In the genomic region with DNA sequence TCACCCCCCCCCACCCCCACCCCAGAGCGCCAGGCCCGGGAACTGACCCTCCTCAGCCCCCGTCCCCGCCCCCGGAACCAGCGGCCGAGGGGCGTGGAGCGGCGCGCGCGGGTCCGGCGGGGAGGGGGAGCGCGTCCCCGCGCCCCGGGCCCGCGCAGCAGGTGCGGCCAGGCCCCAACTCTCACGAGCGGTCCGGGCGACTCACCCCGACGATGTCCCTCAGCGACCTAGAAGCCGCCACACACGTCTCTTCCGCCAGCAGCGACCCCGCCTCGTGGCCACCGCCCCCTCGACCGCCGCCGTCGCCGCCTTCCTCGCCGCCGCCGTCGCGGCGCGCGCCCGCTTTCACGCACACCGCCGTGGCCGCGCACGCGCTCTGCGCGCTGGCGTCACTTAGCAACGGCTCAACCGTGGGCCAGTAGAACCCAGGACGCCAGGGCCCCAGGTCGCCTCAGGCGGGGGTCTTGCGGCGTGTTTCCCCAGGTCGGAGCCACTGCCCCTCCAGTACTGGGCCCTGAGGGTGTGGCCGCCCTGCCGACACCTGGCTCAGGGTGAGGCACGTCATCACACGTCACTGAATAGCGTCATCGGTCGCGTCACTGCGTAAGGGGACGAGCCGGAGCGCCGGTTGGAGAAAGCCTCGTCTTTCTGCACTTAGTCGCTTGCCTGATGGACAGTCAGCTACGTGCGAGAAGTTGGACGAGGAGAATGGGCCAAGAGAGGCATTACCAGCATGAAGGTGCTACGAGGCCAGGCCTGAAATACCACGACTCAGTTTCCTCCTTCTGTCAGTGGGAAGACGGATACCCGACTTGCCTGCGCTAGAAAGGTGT, we compare ENCODE assay signal across 8 mouse cellular contexts. TPM values are rescaled to one million over a fixed set of nuclear protein-coding genes. Genes with fewer than 3 reads are reported as not detected.
DNase-seq lines count a peak whose midpoint lies in the region; ATAC-seq and TF ChIP-seq lines count a peak whose summit lies in the region.

A gene (minus strand): TSS at position 548 of the 833 bp plus-strand sequence.

- DNase-seq in ES-E14 (ENCODE audit: low read depth, low spot score), result peak; percentile 94
- DNase-seq in cerebellum, adult 11-12 months, result peak; percentile 94
- peak; percentile 98 to 99 for DNase-seq in heart, postnatal 36 days
- DNase-seq in layer of hippocampus, adult 2 months (ENCODE audit: low spot score in 2 of 2), result peak; percentile 93 to 95
- peak; percentile 94 for DNase-seq in lung, embryonic 14.5 days
- peak; percentile 94 for DNase-seq in thymus, adult 2 months

- peak within 1 kb of the TSS; percentile 89 for H3K4me2 ChIP-seq in forebrain, embryonic 16.5 days (ENCODE audit: low read length)
- peak within 1 kb of the TSS; percentile 71 for H3K4me2 ChIP-seq in lung, embryonic 14.5 days

- H3K4me3 ChIP-seq in ES-E14 (ENCODE audit: insufficient read depth in 1 of 2, low read depth in 1 of 2, low read length in 2 of 2, poor library complexity in 1 of 2, severe bottlenecking in 1 of 2), result peak within 1 kb of the TSS; percentile 62 to 80
- peak within 1 kb of the TSS; percentile 90 for H3K4me3 ChIP-seq in forebrain, embryonic 16.5 days (replicated peaks; ENCODE audit: low read length)
- peak within 1 kb of the TSS; percentile 89 for H3K4me3 ChIP-seq in layer of hippocampus, adult 2 months
- peak within 1 kb of the TSS; percentile 73 for H3K4me3 ChIP-seq in lung, embryonic 14.5 days (ENCODE audit: low read depth, low read length)
- H3K4me3 ChIP-seq in olfactory bulb, adult 2 months (ENCODE audit: insufficient read depth, low read depth, low read length), result peak within 1 kb of the TSS; percentile 88
- peak within 1 kb of the TSS; percentile 84 for H3K4me3 ChIP-seq in thymus, adult 2 months (ENCODE audit: control insufficient read depth, insufficient read depth, low read length)

- in situ Hi-C loops in ES-E14 (cut with MboI; ENCODE audit: low sequenced_read_pairs in 2 of 2, unreplicated experiment in 2 of 2), result no loop called here

- H3K36me3 ChIP-seq in ES-E14 (ENCODE audit: control insufficient read depth, insufficient read depth, low read length, poor library complexity, severe bottlenecking), result no peaks in the 10 kb centered on the region
- no peaks in the 10 kb centered on the region for H3K36me3 ChIP-seq in forebrain, embryonic 16.5 days (ENCODE audit: control insufficient read depth, insufficient read depth)
- no peaks in the 10 kb centered on the region for H3K36me3 ChIP-seq in lung, embryonic 14.5 days (ENCODE audit: insufficient read depth)
- no peaks in the 10 kb centered on the region for H3K36me3 ChIP-seq in thymus, adult 2 months (ENCODE audit: control insufficient read depth, insufficient read depth, low read length)

- no peak for TF ChIP-seq CTCF in layer of hippocampus, adult 2 months (conservative IDR thresholded peaks at IDR 0.05)
- no peak for TF ChIP-seq CTCF in lung, embryonic 14.5 days (IDR thresholded peaks at IDR 0.05; ENCODE audit: low read depth)
- TF ChIP-seq CTCF in olfactory bulb, adult 2 months (IDR thresholded peaks at IDR 0.05; ENCODE audit: insufficient read depth, low read depth, low read length), result no peak
- TF ChIP-seq CTCF in thymus, adult 2 months (IDR thresholded peaks at IDR 0.05; ENCODE audit: borderline replicate concordance, control insufficient read depth, extremely low read depth, insufficient read depth, low read length, poor library complexity), result 0 out of 2 replicates have a peak, but pooled peaks have one; percentile 29

- H3K4me1 ChIP-seq in ES-E14 (ENCODE audit: control insufficient read depth in 2 of 2, insufficient read depth in 2 of 2, low read length in 2 of 2, poor library complexity in 1 of 2), result peaks cover 4 to 5% of the 10 kb centered on the region in 2 experiments; a peak in 2 of 4 replicates
- H3K4me1 ChIP-seq in forebrain, embryonic 16.5 days (replicated peaks; ENCODE audit: control insufficient read depth, insufficient read depth, low read length), result peaks cover 21% of the 10 kb centered on the region
- H3K4me1 ChIP-seq in lung, embryonic 14.5 days (ENCODE audit: insufficient read depth), result peaks cover 9% of the 10 kb centered on the region
- peaks cover 5% of the 10 kb centered on the region for H3K4me1 ChIP-seq in olfactory bulb, adult 2 months (ENCODE audit: control insufficient read depth, insufficient read depth, low read length)
- peaks cover 6% of the 10 kb centered on the region for H3K4me1 ChIP-seq in thymus, adult 2 months (replicated peaks; ENCODE audit: control insufficient read depth, insufficient read depth, low read length)

- peak; percentile 72 for TF ChIP-seq POLR2A in olfactory bulb, adult 2 months (IDR thresholded peaks at IDR 0.05; ENCODE audit: insufficient read depth, low read depth, low read length)
- peak; percentile 42; the same call in 1 of the 2 replicates for TF ChIP-seq POLR2A in thymus, adult 2 months (IDR thresholded peaks at IDR 0.05; ENCODE audit: control insufficient read depth, extremely low read depth, insufficient read depth, low read length, poor library complexity)

- peak within 1 kb of the TSS; percentile 82 for H3K9ac ChIP-seq in ES-E14 (ENCODE audit: insufficient read depth, low read depth, low read length, poor library complexity, severe bottlenecking)
- H3K9ac ChIP-seq in forebrain, embryonic 16.5 days (replicated peaks; ENCODE audit: low read depth, low read length), result peak within 1 kb of the TSS; percentile 84
- peak within 1 kb of the TSS; percentile 64 for H3K9ac ChIP-seq in lung, embryonic 14.5 days

- intact Hi-C loops in heart, postnatal 36 days (cut with DNase I), result loop anchor here (2.0 kb wide), 1 partner anchor 37 kb away; no protein-coding TSS in a partner anchor

- no peaks in the 10 kb centered on the region for H3K27me3 ChIP-seq in forebrain, embryonic 16.5 days (replicated peaks; ENCODE audit: control insufficient read depth, insufficient read depth, low read length)
- no peaks in the 10 kb centered on the region for H3K27me3 ChIP-seq in lung, embryonic 14.5 days (ENCODE audit: insufficient read depth, low read length)
- no peaks in the 10 kb centered on the region for H3K27me3 ChIP-seq in thymus, adult 2 months (ENCODE audit: control insufficient read depth, insufficient read depth, low read length)

- WGBS in forebrain, embryonic 16.5 days, result 1% methylated on average over 55 of the region's 94 CpGs
- WGBS in lung, embryonic 14.5 days, result 1% methylated on average over 81 of the region's 94 CpGs
- WGBS in olfactory bulb, adult 2 months, result under 1% methylated on average over 82 of the region's 94 CpGs
- WGBS in thymus, adult 2 months, result under 1% methylated on average over 79 of the region's 94 CpGs

- H3K9me3 ChIP-seq in ES-E14 (ENCODE audit: control insufficient read depth, insufficient read depth, low read depth, low read length), result no peaks in the 10 kb centered on the region
- H3K9me3 ChIP-seq in forebrain, embryonic 16.5 days (ENCODE audit: control insufficient read depth, low read length), result no peaks in the 10 kb centered on the region
- H3K9me3 ChIP-seq in lung, embryonic 14.5 days (ENCODE audit: low read depth, low read length), result no peaks in the 10 kb centered on the region

- peak within 1 kb of the TSS; percentile 57 for H3K27ac ChIP-seq in ES-E14 (ENCODE audit: insufficient read depth, low read depth, low read length, poor library complexity, severe bottlenecking)
- H3K27ac ChIP-seq in forebrain, embryonic 16.5 days (ENCODE audit: low read length), result peak within 1 kb of the TSS; percentile 92
- H3K27ac ChIP-seq in layer of hippocampus, adult 2 months, result peak within 1 kb of the TSS; percentile 99
- peak within 1 kb of the TSS; percentile 91 for H3K27ac ChIP-seq in lung, embryonic 14.5 days (ENCODE audit: low read depth)
- H3K27ac ChIP-seq in olfactory bulb, adult 2 months (ENCODE audit: insufficient read depth, low read depth, low read length), result peak within 1 kb of the TSS; percentile 99
- H3K27ac ChIP-seq in thymus, adult 2 months (ENCODE audit: control insufficient read depth, insufficient read depth, low read length), result peak within 1 kb of the TSS; percentile 3; the same call in 1 of the 2 replicates

- peak; percentile 92 for ATAC-seq in forebrain, embryonic 16.5 days
- peak; percentile 90 for ATAC-seq in lung, embryonic 14.5 days (ENCODE audit: insufficient read depth)

TF ChIP-seq in ES-E14, 5 proteins besides CTCF, POLR2A, EP300 and RAD21:
- TF ChIP-seq MAFK (IDR thresholded peaks at IDR 0.05; ENCODE audit: insufficient read depth, low read depth, low read length) (no peak), ZC3H11A (IDR thresholded peaks at IDR 0.05; ENCODE audit: borderline replicate concordance, low read depth, low read length) (no peak), HCFC1 (IDR thresholded peaks at IDR 0.05; ENCODE audit: borderline replicate concordance, insufficient read depth, low read length) (peak; percentile 74), CHD2 (IDR thresholded peaks at IDR 0.05; ENCODE audit: low read depth, low read length) (no peak), ZNF384 (IDR thresholded peaks at IDR 0.05; ENCODE audit: low read depth, low read length) (no peak)

RNA-seq across cellular contexts. Expression of the gene that starts here (rescaled TPM):
- 28.2 and 34.8 TPM in 2 replicates for total RNA-seq in ES-E14 (2012; rRNA removed)
- 141 and 147 TPM in 2 replicates for polyA plus RNA-seq in forebrain, embryonic 16.5 days (2015; fragmentation: Nextera tagmentation; extraction: Ambion mirVana)
- 10 to 100 TPM; 17.0 to 17.4 TPM for total RNA-seq in heart, postnatal 36 days (2021)
- 100 to 1,000 TPM; 168 to 187 TPM for total RNA-seq in layer of hippocampus, adult 2 months (2021)
- 50.9 and 51.8 TPM in 2 replicates for polyA plus RNA-seq in lung, embryonic 14.5 days (2014; fragmentation: Nextera tagmentation; extraction: Ambion mirVana)
- not detected in 2 replicates for polyA plus RNA-seq in olfactory bulb, adult 2 months (2012; ENCODE audit: insufficient read depth, insufficient read length, low replicate concordance, missing spikeins)
- polyA plus RNA-seq in thymus, adult 2 months (2012; rRNA removed), result 29.1 and 33.7 TPM in 2 replicates

Comparison
In these comparisons a context has a peak if more than half of its experiments do, and no peak if none do; other contexts are left out.
1. Peak in every context shown above with its lines: DNase-seq, ATAC-seq, H3K4me3 ChIP-seq and H3K27ac ChIP-seq.
2. H3K27ac ChIP-seq: peak in every context shown above with its lines; median percentile 99 in layer of hippocampus, adult 2 months; 99 in olfactory bulb, adult 2 months; 92 in forebrain, embryonic 16.5 days; 91 in lung, embryonic 14.5 days; 57 in ES-E14; 3 in thymus, adult 2 months.